Mouse (Mus musculus) heart, postnatal 10 days (tissue): ENCODE results near the gene Ciita. TPM values are rescaled to one million over a fixed set of nuclear protein-coding genes. Genes with fewer than 3 reads are reported as not detected.

Experiments used
- DNase-seq, 2 experiments: peaks; one replicate each; pipeline ENCODE4 v3.0.0; 2021
- intact Hi-C: fragments of 180-260 bp; cut with DNase I; formaldehyde crosslinking; loops from one replicate; pipeline ENCODE4 v1.15.1; 2025
- total RNA-seq, 2 experiments: library from RNA; stranded (reverse); gene quantifications; 2 replicates each; pipeline ENCODE4 v1.2.3; 2021

Ciita gene
- total RNA-seq, 2 experiments from 2014 or later, result 0.17 to 0.35 TPM

DNA sequence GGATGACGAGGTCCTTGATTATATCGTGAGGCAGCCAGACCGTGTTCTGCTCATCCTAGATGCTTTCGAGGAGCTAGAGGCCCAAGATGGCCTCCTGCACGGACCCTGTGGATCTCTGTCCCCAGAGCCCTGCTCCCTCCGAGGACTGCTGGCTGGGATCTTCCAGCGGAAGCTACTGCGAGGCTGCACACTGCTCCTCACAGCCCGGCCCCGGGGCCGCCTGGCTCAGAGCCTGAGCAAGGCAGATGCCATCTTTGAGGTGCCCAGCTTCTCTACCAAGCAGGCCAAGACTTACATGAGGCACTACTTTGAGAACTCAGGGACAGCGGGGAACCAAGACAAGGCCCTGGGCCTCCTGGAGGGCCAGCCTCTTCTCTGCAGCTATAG is 31.3 kb downstream of the Ciita start:
- no peak for DNase-seq
- intact Hi-C loops, result no loop called here

DNA sequence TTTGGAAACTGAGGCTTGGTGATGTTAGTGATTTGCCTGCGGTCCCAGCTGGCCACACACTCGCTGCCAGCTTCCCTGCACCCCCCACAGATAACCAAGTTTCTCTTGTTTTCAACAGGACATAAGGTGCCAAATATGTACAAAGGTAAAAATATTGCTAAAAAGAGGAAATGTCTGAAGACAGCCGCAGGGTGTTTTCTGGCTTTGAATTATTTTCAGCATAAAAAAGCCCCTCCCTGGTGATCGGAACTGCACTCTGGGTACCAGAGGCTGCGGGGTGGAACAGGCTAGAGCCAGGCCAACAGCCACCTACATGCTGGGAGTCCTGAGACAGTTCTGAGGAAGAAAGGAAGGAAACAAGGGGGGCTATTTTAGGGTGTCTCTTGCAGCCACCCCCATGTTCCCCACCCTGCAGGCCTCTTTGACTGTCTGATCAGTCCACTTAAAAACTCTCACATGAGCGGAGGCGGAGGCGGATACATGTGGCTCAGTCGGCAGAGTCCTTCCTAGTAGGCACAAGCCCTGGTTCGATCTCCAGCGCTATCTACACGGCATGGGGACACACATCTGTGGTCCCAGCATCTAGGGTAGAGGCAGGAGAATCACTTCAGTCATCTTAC is 36.2 kb downstream of the Ciita start:
- DNase-seq, result no peak
- intact Hi-C loops, result no loop called here

- no peak for DNase-seq
- intact Hi-C loops, result no loop called here
These were observed 38.2 kb downstream of the Ciita start for GRCm38 (mm10) chr16:10518030-10518429.

GRCm38 (mm10) chr16:10520908-10521614 is 41.2 kb downstream of the Ciita start:
- DNase-seq, result peak; percentile 84 to 92
- intact Hi-C loops, result loop anchor here (2.0 to 5.0 kb wide), 3 partner anchors 104 to 248 kb away; partner anchors contain the start of gene Tekt5

DNA sequence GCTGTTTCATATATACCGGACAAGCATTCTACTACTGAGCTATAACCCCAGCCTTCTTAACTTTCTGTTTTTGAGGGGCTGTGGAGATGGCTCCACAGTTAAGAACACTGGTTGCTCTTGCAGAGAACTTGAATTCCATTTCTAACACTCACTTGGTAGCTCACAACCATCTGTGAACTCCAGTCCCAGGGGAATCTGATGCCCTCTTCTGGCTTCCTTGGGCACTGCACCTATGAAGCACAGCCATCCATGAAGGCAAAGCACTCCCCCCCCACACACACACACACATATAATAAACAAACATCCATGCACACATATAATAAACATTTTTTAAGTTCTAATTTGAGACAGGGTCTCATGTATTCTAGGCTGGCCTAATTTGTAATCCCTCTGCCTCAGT is 43.0 kb downstream of the Ciita start:
- DNase-seq, result peak; percentile 70 to 84
- intact Hi-C loops, result loop anchor here (5.0 kb wide), 1 partner anchor 126 kb away; the partner anchor contains the start of gene Tekt5

DNA sequence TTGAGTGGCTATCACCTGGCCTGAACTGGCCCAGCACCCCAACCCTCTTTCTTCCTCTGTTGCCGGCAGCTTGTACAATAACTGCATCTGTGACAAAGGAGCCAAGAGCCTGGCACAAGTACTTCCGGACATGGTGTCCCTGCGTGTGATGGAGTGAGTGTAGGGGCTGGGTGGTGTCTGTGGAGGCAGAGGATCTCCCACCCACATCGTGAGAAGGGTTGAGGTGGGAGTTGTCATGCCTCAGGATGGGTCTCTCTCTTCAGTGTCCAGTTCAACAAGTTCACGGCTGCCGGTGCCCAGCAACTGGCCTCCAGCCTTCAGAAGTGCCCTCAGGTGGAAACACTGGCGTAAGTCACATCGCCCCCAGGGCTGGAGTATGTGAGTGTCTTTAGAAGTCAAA is 43.8 kb downstream of the Ciita start:
- DNase-seq, result no peak
- intact Hi-C loops, result loop anchor here (5.0 kb wide), 1 partner anchor 126 kb away; the partner anchor contains the start of gene Tekt5

DNA sequence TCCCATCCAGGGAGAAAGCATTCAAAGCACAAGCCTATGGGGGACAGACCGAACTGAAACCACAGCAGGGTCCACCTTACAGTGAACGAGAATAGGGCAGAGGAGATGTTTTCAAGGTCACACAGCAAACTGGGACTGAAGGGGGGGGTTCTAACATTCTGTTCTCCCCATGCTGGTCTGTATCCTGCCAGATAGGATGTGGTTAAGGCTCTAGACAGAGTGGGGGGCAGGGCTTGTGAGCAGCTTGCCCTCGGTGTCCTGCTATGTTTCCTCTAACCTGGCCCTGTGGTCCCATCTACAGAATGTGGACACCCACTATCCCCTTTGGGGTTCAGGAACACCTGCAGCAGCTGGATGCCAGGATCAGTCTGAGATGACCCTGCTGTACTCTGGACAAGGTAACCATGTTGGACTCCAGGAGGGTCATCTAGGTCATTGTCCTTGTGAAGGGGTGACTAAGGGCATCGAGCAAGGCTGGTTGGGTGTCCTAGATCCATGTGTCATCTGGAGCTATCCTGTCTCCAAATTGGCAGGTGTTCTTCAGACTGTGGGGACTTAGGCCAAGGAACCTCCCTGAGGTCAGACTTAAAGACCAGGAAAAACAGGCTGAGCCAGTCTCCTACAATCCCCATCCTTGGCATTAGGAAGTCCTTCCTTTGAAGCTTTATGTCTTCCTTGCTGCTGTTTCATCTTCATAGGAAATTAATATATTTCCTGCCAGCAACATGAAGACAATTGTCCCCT is 45.2 kb downstream of the Ciita start:
- intact Hi-C loops, result loop anchor here (5.0 kb wide), 1 partner anchor 128 kb away; the partner anchor contains the start of gene Tekt5
- no peak for DNase-seq

GRCm38 (mm10) chr16:10525610-10525980 is 45.7 kb downstream of the Ciita start:
- no peak for DNase-seq
- intact Hi-C loops, result no loop called here

DNA sequence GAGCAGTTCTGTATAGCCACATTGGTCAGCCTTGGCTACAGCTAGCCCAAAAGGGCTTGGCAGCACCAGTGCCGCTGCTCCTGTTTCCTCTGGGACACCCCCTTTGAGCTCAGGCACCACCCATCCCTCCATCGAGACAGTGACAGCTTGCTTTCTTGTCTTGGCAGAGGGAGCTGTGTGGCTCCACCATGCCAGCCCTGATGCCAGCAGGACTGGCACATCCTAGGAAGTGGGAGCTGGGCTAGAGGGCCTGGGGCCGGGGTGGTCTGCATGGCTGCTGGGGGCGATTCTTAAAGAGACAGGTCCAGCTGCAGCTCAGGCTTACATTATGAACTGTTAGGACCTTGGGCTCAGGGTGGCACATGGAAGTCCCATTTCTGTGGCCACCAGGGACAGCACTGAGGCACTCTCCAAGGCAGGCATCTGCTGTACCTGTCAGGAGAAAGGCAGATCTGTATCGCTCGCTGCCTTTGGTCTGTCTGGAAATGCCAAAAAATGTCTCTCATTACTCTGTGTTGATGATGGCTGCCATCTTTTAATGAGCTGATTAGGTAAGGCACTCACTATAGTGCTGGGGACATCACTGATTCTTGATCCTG is 47.3 kb downstream of the Ciita start:
- intact Hi-C loops, result no loop called here
- DNase-seq, result no peak

- no peak for DNase-seq
- intact Hi-C loops, result no loop called here
These were observed 48.5 kb downstream of the Ciita start for GRCm38 (mm10) chr16:10528382-10528781.

DNA sequence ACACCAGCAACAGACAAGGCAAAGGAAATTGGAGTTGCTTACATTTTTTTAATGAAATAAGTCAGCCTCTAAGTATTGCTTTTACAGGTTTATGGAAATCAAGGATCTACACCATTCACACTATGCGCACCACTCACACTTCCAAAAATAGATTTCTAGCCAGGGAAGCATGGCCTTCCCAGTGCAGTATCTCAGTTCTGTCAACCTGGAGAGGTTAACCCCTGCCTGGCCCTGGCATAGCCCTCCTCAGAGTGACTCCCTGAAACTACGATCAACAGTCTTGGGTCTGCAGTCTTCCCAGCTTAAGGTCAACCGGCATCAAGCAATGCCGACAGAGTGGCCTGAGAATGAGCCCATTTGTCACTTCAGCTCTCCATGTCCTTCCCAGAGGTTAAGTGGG is 50.3 kb downstream of the Ciita start:
- no peak for DNase-seq
- intact Hi-C loops, result no loop called here

GRCm38 (mm10) chr16:10533781-10534180 is 53.9 kb downstream of the Ciita start:
- intact Hi-C loops, result no loop called here

DNA sequence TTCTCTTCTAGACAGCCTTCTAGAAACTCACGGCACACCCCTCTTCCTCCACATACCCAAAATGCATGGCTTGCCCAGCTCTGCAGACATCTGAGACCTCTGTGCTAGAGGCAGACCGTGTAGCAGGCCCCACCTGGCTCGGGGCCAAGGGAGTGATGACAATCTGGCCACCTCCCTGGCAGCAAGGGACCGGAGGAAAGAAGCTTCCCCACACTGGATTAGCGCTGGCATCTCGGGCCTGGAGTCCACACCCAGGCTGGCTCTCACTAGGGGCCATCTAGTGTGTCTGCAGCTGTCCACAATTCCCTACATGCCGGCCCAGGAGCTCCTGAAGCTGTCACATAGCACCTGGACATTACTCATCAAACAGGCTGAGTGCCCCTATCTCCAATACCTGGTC is 54.7 kb downstream of the Ciita start:
- intact Hi-C loops, result no loop called here
- no peak for DNase-seq

More at GRCm38 (mm10) chr16:10533781-10534180, 53.9 kb downstream of the Ciita start:
- no peak for DNase-seq

GRCm38 (mm10) chr16:10536323-10536722 is 56.5 kb downstream of the Ciita start:
- intact Hi-C loops, result no loop called here

DNA sequence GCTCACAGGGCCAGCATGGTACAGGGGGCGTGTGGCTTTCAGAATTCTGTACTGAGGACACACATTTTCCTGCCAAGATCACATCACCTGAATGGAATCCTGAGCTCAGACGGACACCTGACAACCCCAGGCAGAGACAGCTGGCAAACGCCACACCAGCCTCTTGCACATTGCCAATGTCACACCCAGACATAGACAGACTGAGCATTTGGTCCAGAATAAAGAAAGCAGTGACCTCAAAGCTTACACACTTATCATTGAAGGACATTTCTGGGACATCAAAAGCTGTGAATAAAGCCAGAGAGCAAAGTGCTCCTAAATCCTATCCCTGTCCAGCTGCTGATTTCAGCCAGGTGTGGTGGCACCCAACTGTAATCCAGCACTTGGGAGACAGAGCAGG is 57.1 kb downstream of the Ciita start:
- no peak for DNase-seq

More at GRCm38 (mm10) chr16:10536323-10536722, 56.5 kb downstream of the Ciita start:
- no peak for DNase-seq

DNA sequence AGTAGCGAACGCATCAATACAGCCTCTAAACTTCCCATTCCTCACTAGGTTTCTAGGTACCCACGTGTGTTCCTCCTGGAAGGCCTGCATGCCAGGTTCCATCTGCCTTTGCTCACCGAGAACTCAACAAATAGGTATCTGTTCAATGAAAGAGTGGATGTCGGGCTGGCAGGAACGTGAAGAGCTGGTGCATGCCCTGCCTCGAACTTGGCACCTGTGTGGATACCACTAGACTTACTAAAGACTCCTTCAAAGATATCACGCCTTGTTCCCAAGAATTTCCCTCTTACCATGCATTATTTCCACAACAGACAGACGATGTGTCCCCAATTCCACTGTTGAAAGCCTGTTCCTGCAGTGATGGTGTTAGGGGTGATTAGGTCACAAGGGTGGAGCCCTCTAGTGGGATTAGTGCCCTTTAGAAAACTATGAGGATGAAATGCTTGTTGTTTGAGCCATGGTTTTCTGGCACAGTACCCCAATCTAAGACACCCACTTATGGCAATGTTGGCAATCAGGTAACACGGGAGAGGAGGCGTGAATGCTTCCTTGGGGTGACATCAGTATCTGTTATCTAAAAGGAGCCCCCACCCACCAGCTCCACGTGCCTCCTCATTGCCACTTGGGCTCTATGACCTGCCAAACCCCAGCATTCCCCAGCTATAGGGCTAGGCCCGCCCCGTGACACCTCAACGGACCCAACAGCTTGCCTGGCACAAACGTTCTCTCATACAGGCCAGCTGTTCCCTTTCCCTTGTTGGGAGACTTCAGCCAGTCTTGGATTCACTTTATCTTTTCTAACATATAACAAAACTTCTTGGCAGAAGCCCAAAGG is 61.1 kb downstream of the Ciita start:
- intact Hi-C loops, result loop anchor here (5.0 kb wide), 1 partner anchor 129 kb away; the partner anchor contains the start of gene Nubp1
- DNase-seq, result no peak

More for the DNA sequence above, 57.1 kb downstream of the Ciita start:
- intact Hi-C loops, result no loop called here

DNA sequence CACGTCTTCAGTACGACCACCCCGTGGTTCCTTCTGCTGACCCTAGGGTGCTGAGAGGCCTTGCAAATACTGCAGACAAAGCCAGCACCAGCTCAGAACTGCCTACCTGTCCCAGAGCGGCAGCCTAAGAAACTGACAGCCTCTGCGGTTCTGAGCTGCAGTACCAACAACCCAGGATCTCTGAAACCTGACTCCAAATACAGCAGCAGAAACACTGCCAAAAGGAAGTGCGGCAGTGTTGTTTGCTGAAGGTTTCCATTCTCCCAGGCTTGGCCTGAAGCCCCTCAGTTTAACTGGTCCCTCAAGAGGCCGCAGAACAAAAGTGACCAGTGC is 61.7 kb downstream of the Ciita start:
- peak; percentile 53 to 57 for DNase-seq
- intact Hi-C loops, result loop anchor here (5.0 kb wide), 1 partner anchor 129 kb away; the partner anchor contains the start of gene Nubp1

DNA sequence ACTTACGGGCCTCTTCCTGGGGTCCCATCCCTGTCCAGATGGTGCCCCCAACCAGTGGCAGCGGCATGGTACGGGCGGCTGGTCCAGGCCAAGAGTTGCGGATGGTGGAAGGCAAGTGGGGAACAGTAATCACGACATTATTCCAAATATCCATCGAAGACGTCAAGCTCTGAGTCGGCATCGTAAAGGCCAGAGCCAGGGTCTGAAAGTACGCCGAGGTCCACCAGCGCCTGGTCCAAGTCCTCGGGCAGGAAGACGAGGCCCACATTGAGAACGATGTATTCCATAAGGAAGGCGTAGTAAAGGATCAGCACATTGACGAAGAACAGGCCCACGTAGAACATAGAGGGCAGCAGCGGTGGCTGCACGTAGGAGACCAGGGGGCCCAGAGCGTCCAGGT is 62.4 kb downstream of the Ciita start:
- DNase-seq, result peak; percentile 46 to 47
- intact Hi-C loops, result loop anchor here (5.0 kb wide), 1 partner anchor 130 kb away; the partner anchor contains the start of gene Nubp1

GRCm38 (mm10) chr16:10542698-10543365 is 63.0 kb downstream of the Ciita start, which contains the start of gene Dexi:
Gene Dexi, minus strand, starts transcription at chr16:10543054.
- DNase-seq, result peak; percentile 95 to 97
- intact Hi-C loops, result loop anchor here (5.0 kb wide), 1 partner anchor 131 kb away; the partner anchor contains the start of gene Nubp1
